Comparison of ENCODE assay signal across 8 mouse cellular contexts in the genomic region with DNA sequence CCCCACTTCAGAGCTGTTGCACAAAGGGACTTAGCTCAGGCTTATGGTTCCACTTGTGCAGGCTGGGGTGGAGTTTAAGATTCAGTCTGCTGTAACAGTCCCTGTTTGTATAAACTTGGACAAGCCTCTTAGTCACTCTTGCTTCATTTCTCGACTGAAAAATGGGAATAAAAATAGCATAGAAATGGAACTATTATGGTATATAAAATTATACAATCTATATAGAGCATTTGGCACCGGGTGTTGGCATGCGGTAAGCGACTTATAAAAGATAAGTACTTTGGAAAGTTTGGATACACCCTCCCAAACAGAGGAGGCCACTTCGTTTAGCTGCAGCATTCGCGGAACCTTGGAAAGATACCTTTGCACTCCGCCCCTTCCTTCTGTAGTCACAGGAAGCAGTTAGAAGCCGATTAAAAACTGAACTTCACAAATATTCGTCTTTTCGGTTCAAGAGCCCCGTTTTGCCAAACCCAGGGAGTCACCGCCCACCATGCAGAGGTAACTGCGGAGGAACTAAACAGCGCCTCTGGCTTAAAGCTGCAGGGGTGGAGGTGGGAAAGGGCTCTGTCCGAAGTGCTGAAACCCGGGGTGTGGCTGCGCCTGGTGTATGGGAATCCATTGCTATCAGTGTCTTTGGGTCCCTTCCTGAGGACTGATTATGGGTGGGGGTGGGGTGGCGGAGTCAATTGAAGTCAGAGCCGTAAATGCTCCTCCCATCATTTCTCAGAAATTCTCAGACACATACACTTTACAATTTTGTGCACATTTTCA. TPM values are rescaled to one million over a fixed set of nuclear protein-coding genes. Genes with fewer than 3 reads are reported as not detected.
DNase-seq lines count a peak whose midpoint lies in the region; ATAC-seq lines count a peak whose summit lies in the region.

No protein-coding gene starts in this region.

- no peak overlapping the region for H3K4me3 ChIP-seq in embryonic facial prominence, embryonic 14.5 days (ENCODE audit: low read depth, low read length)
- H3K4me3 ChIP-seq in intestine, embryonic 14.5 days (ENCODE audit: low read depth, low read length): no peak overlapping the region

- H3K36me3 ChIP-seq in embryonic facial prominence, embryonic 14.5 days (ENCODE audit: control insufficient read depth, insufficient read depth, low read length): no peaks in the 10 kb centered on the region
- no peaks in the 10 kb centered on the region for H3K36me3 ChIP-seq in intestine, embryonic 14.5 days (ENCODE audit: control insufficient read depth, insufficient read depth, low read length)

- peak; percentile 2 to 6 for DNase-seq in cerebellum, postnatal 10 days
- DNase-seq in cerebellum, adult 9-11 months: no peak
- peak; percentile 39 for DNase-seq in WW6 (ENCODE audit: low read depth, low spot score)
- DNase-seq in embryonic facial prominence, embryonic 14.5 days (ENCODE audit: low spot score): peak; percentile 65
- DNase-seq in intestine, embryonic 14.5 days (ENCODE audit: low spot score): peak; percentile 88
- peak; percentile 21 for DNase-seq in lung, postnatal 10 days
- peak; percentile 33 to 46 for DNase-seq in right cerebral cortex, postnatal 10 days (ENCODE audit: low spot score in 2 of 2)
- DNase-seq in cerebellum, postnatal 36 days: no peak

- no peak overlapping the region for H3K4me2 ChIP-seq in embryonic facial prominence, embryonic 14.5 days (ENCODE audit: low read depth, low read length)
- H3K4me2 ChIP-seq in intestine, embryonic 14.5 days (ENCODE audit: low read length): no peak overlapping the region

- H3K4me1 ChIP-seq in embryonic facial prominence, embryonic 14.5 days (ENCODE audit: control insufficient read depth, insufficient read depth, low read length): no peaks in the 10 kb centered on the region
- H3K4me1 ChIP-seq in intestine, embryonic 14.5 days (replicated peaks; ENCODE audit: control insufficient read depth, insufficient read depth, low read length): no peaks in the 10 kb centered on the region

- no peaks in the 10 kb centered on the region for H3K9me3 ChIP-seq in embryonic facial prominence, embryonic 14.5 days (ENCODE audit: control insufficient read depth, low read length)
- H3K9me3 ChIP-seq in intestine, embryonic 14.5 days (ENCODE audit: control insufficient read depth, low read length): no peaks in the 10 kb centered on the region

- 6% methylated on average over 20 of the region's 20 CpGs for WGBS in embryonic facial prominence, embryonic 14.5 days
- 6% methylated on average over 20 of the region's 20 CpGs for WGBS in intestine, embryonic 14.5 days

- H3K27ac ChIP-seq in embryonic facial prominence, embryonic 14.5 days (replicated peaks; ENCODE audit: low read depth, low read length): no peak overlapping the region
- H3K27ac ChIP-seq in intestine, embryonic 14.5 days (ENCODE audit: low read depth): no peak overlapping the region

- peaks cover 15% of the 10 kb centered on the region for H3K27me3 ChIP-seq in embryonic facial prominence, embryonic 14.5 days (replicated peaks; ENCODE audit: control insufficient read depth, insufficient read depth, low read length)
- H3K27me3 ChIP-seq in intestine, embryonic 14.5 days (replicated peaks; ENCODE audit: control insufficient read depth, insufficient read depth, low read length): peaks cover 11% of the 10 kb centered on the region

- H3K9ac ChIP-seq in embryonic facial prominence, embryonic 14.5 days (ENCODE audit: low read depth, low read length): no peak overlapping the region
- no peak overlapping the region for H3K9ac ChIP-seq in intestine, embryonic 14.5 days (ENCODE audit: low read length)

- 0 out of 2 replicates have a peak, but pooled peaks have one; percentile 67 for ATAC-seq in embryonic facial prominence, embryonic 14.5 days (ENCODE audit: low read depth)
- peak; percentile 70; the same call in 1 of the 2 replicates for ATAC-seq in intestine, embryonic 14.5 days (replicated peaks; ENCODE audit: low FRiP score, low TSS enrichment, low read depth)

RNA-seq across cellular contexts. Expression of a gene that starts 1.2 kb away (rescaled TPM):
- 0.08 TPM in 1 of 2 replicates, not detected in the other for polyA plus RNA-seq in embryonic facial prominence, embryonic 14.5 days (2014; fragmentation: Nextera tagmentation; extraction: Ambion mirVana)
- polyA plus RNA-seq in intestine, embryonic 14.5 days (2014; fragmentation: Nextera tagmentation; extraction: Ambion mirVana): 0.04 TPM in 1 of 2 replicates, not detected in the other

RNA-seq across cellular contexts. Expression of a gene that starts 32.3 kb away (rescaled TPM):
- polyA plus RNA-seq in embryonic facial prominence, embryonic 14.5 days (2014; fragmentation: Nextera tagmentation; extraction: Ambion mirVana): 171 and 186 TPM in 2 replicates
- polyA plus RNA-seq in intestine, embryonic 14.5 days (2014; fragmentation: Nextera tagmentation; extraction: Ambion mirVana): 97.0 and 104 TPM in 2 replicates

Comparison
In these comparisons a context has a peak if more than half of its experiments do, and no peak if none do; other contexts are left out.
1. DNase-seq: peak in cerebellum, postnatal 10 days (2 of 2), WW6 (single experiment), embryonic facial prominence, embryonic 14.5 days (single experiment), intestine, embryonic 14.5 days (single experiment), lung, postnatal 10 days (single experiment) and right cerebral cortex, postnatal 10 days (2 of 2); none in cerebellum, adult 9-11 months (single experiment) and cerebellum, postnatal 36 days (0 of 2).